ENCODE assay signal across 8 mouse cellular contexts in genomic region chr7:70624031-70624726, GRCm38 (mm10).
A peak's percentile ranks its signal among the peaks of the same experiment; 100 is the strongest.
DNase-seq lines count a peak whose midpoint lies in the region; ATAC-seq and TF ChIP-seq lines count a peak whose summit lies in the region.

No protein-coding gene starts in this region.

- 13% methylated on average over 16 of the region's 16 CpGs for WGBS in forebrain, postnatal 0 days
- 3% methylated on average over 16 of the region's 16 CpGs for WGBS in hindbrain, embryonic 11.5 days
- WGBS in limb, embryonic 12.5 days = 3% methylated on average over 16 of the region's 16 CpGs
- WGBS in midbrain, embryonic 12.5 days = 3% methylated on average over 16 of the region's 16 CpGs

- no peaks in the 10 kb centered on the region; the same call in 1 of the 2 replicates for H3K4me1 ChIP-seq in forebrain, postnatal 0 days (ENCODE audit: insufficient read depth)
- H3K4me1 ChIP-seq in hindbrain, embryonic 11.5 days (replicated peaks; ENCODE audit: control insufficient read depth, insufficient read depth, low read length) = peaks cover 17% of the 10 kb centered on the region
- peaks cover 29% of the 10 kb centered on the region for H3K4me1 ChIP-seq in limb, embryonic 12.5 days (replicated peaks)
- H3K4me1 ChIP-seq in midbrain, embryonic 12.5 days = peaks cover 21% of the 10 kb centered on the region

- H3K9me3 ChIP-seq in forebrain, postnatal 0 days (ENCODE audit: low read length) = no peaks in the 10 kb centered on the region
- H3K9me3 ChIP-seq in hindbrain, embryonic 11.5 days (ENCODE audit: control insufficient read depth, low read length) = no peaks in the 10 kb centered on the region
- no peaks in the 10 kb centered on the region for H3K9me3 ChIP-seq in limb, embryonic 12.5 days
- H3K9me3 ChIP-seq in midbrain, embryonic 12.5 days = no peaks in the 10 kb centered on the region

- peaks cover 5% of the 10 kb centered on the region; the same call in 1 of the 2 replicates for H3K27me3 ChIP-seq in forebrain, postnatal 0 days (ENCODE audit: insufficient read depth, low read length)
- no peaks in the 10 kb centered on the region; the same call in 1 of the 2 replicates for H3K27me3 ChIP-seq in hindbrain, embryonic 11.5 days (ENCODE audit: control insufficient read depth, insufficient read depth, low read length)
- peaks cover 31% of the 10 kb centered on the region for H3K27me3 ChIP-seq in limb, embryonic 12.5 days
- H3K27me3 ChIP-seq in midbrain, embryonic 12.5 days = peaks cover 22% of the 10 kb centered on the region

- H3K36me3 ChIP-seq in forebrain, postnatal 0 days (ENCODE audit: insufficient read depth) = no peaks in the 10 kb centered on the region
- no peaks in the 10 kb centered on the region for H3K36me3 ChIP-seq in hindbrain, embryonic 11.5 days (ENCODE audit: control insufficient read depth, insufficient read depth, low read length)
- no peaks in the 10 kb centered on the region for H3K36me3 ChIP-seq in limb, embryonic 12.5 days
- no peaks in the 10 kb centered on the region for H3K36me3 ChIP-seq in midbrain, embryonic 12.5 days

- H3K9ac ChIP-seq in forebrain, postnatal 0 days = no peak overlapping the region
- no peak overlapping the region for H3K9ac ChIP-seq in hindbrain, embryonic 11.5 days (ENCODE audit: low read depth, low read length)
- no peak overlapping the region for H3K9ac ChIP-seq in limb, embryonic 12.5 days (replicated peaks)
- no peak overlapping the region for H3K9ac ChIP-seq in midbrain, embryonic 12.5 days (replicated peaks)

- peak; percentile 7 to 34 for DNase-seq in adrenal gland, adult (ENCODE audit: inconsistent age in 2 of 2, low spot score in 1 of 2)
- DNase-seq in adrenal gland, postnatal 25 days = no peak
- no peak for DNase-seq in forebrain, postnatal 0 days
- DNase-seq in hindbrain, embryonic 11.5 days (ENCODE audit: low spot score) = no peak
- no peak for DNase-seq in frontal cortex, postnatal 25 days (ENCODE audit: low spot score in 2 of 2)
- DNase-seq in spleen, adult 12 weeks (ENCODE audit: low spot score) = no peak

- peak overlapping the region; percentile 60; the same call in 1 of the 2 replicates for H3K4me2 ChIP-seq in forebrain, postnatal 0 days (ENCODE audit: low read depth)
- peak overlapping the region; percentile 57 for H3K4me2 ChIP-seq in hindbrain, embryonic 11.5 days (replicated peaks; ENCODE audit: low read depth, low read length)
- peak overlapping the region; percentile 58 for H3K4me2 ChIP-seq in limb, embryonic 12.5 days
- peak overlapping the region; percentile 50 for H3K4me2 ChIP-seq in midbrain, embryonic 12.5 days (replicated peaks)

- no peak for TF ChIP-seq CTCF in forebrain, postnatal 0 days (IDR thresholded peaks at IDR 0.05; ENCODE audit: low read depth)

- no peak overlapping the region for H3K27ac ChIP-seq in forebrain, postnatal 0 days (ENCODE audit: low read depth, low read length)
- no peak overlapping the region for H3K27ac ChIP-seq in hindbrain, embryonic 11.5 days (ENCODE audit: low read depth, low read length)
- H3K27ac ChIP-seq in limb, embryonic 12.5 days = peak overlapping the region; percentile 66; the same call in 1 of the 2 replicates
- H3K27ac ChIP-seq in midbrain, embryonic 12.5 days (replicated peaks) = no peak overlapping the region

- H3K4me3 ChIP-seq in forebrain, postnatal 0 days (ENCODE audit: low read depth, low read length) = no peak overlapping the region
- H3K4me3 ChIP-seq in hindbrain, embryonic 11.5 days (ENCODE audit: low read depth, low read length) = no peak overlapping the region
- H3K4me3 ChIP-seq in limb, embryonic 12.5 days (replicated peaks) = peak overlapping the region; percentile 28; the same call in 1 of the 2 replicates
- 0 out of 2 replicates have a peak overlapping the region, but pooled peaks have one; percentile 1 for H3K4me3 ChIP-seq in midbrain, embryonic 12.5 days

- ATAC-seq in forebrain, postnatal 0 days = no peak
- ATAC-seq in hindbrain, embryonic 11.5 days (ENCODE audit: low FRiP score) = no peak
- no peak for ATAC-seq in limb, embryonic 12.5 days (ENCODE audit: insufficient number of reproducible peaks, insufficient read depth, low FRiP score, low TSS enrichment, low read depth)
- ATAC-seq in midbrain, embryonic 12.5 days (ENCODE audit: low FRiP score, low read depth) = no peak

Comparison
In these comparisons a context has a peak if more than half of its experiments do, and no peak if none do; other contexts are left out.
1. DNase-seq: peak in adrenal gland, adult (2 of 2); none in adrenal gland, postnatal 25 days (single experiment), forebrain, postnatal 0 days (single experiment), hindbrain, embryonic 11.5 days (single experiment), frontal cortex, postnatal 25 days (0 of 2) and spleen, adult 12 weeks (single experiment).
2. H3K4me3 ChIP-seq: peak in limb, embryonic 12.5 days (single experiment) and midbrain, embryonic 12.5 days (single experiment); none in forebrain, postnatal 0 days (single experiment) and hindbrain, embryonic 11.5 days (single experiment).
3. Peak in every context shown above with its lines, with median percentiles within 50 percentile points of each other: H3K4me2 ChIP-seq.